Mouse (Mus musculus) gastrocnemius, postnatal 10 days (tissue): ENCODE data around the gene Cd3g. TPM values are rescaled to one million over a fixed set of nuclear protein-coding genes. Genes with fewer than 3 reads are reported as not detected.

Experiments
- DNase-seq: peaks from one replicate; pipeline ENCODE4 v3.0.0; 2021; ENCODE audit warnings: mixed read lengths
- long read RNA-seq, 2 experiments: library from polyadenylated mRNA; stranded (forward); transcript quantifications; one replicate each; pipeline ENCODE4 v2.0.0; 2021
- total RNA-seq, 2 experiments: library from RNA; stranded (reverse); gene quantifications; 2 replicates each; pipeline ENCODE4 v1.2.3; 2021

Gene Cd3g
- not detected for total RNA-seq
- long read RNA-seq, experiment 1, result 0 reads
- long read RNA-seq, experiment 2, result 0 reads

GRCm38 (mm10) chr9:44980242-44980641, at the start of gene Cd3g:
Cd3g (minus strand) TSS chr9:44980431.
- no peak for DNase-seq

- no peak for DNase-seq
Measured at GRCm38 (mm10) chr9:45027376-45027775, 47.1 kb upstream of the Cd3g start.

GRCm38 (mm10) chr9:45024187-45024586, 44.0 kb upstream of the Cd3g start:
- DNase-seq, result no peak

- no peak for DNase-seq
Measured at GRCm38 (mm10) chr9:45023638-45024037, 43.4 kb upstream of the Cd3g start.

- DNase-seq, result peak; percentile 24
Measured at GRCm38 (mm10) chr9:45022800-45023199, 42.6 kb upstream of the Cd3g start.

GRCm38 (mm10) chr9:45018031-45018430, 37.8 kb upstream of the Cd3g start:
- no peak for DNase-seq

- DNase-seq, result no peak
Measured at GRCm38 (mm10) chr9:45015841-45016240, 35.6 kb upstream of the Cd3g start.

GRCm38 (mm10) chr9:45014879-45015278, 34.6 kb upstream of the Cd3g start:
- no peak for DNase-seq

- DNase-seq, result no peak
Measured at GRCm38 (mm10) chr9:45011291-45011690, 31.1 kb upstream of the Cd3g start.

GRCm38 (mm10) chr9:45010461-45010860, 30.2 kb upstream of the Cd3g start:
- DNase-seq, result no peak

- DNase-seq, result no peak
Measured at GRCm38 (mm10) chr9:45009180-45010078, 29.2 kb upstream of the Cd3g start, which contains the start of gene Cd3e. Cd3e (minus strand) TSS chr9:45009627.

- DNase-seq, result no peak
Measured at GRCm38 (mm10) chr9:45008342-45008741, 28.1 kb upstream of the Cd3g start.

GRCm38 (mm10) chr9:45007404-45007803, 27.2 kb upstream of the Cd3g start:
- no peak for DNase-seq

GRCm38 (mm10) chr9:45000249-45000648, 20.0 kb upstream of the Cd3g start:
- DNase-seq, result no peak

- DNase-seq, result no peak
Measured at GRCm38 (mm10) chr9:44999776-45000175, 19.5 kb upstream of the Cd3g start.

- DNase-seq, result no peak
Measured at GRCm38 (mm10) chr9:44999171-44999570, 18.9 kb upstream of the Cd3g start.

GRCm38 (mm10) chr9:44998138-44998537, 17.9 kb upstream of the Cd3g start:
- DNase-seq, result no peak

GRCm38 (mm10) chr9:44996590-44996989, 16.4 kb upstream of the Cd3g start:
- DNase-seq, result no peak

- no peak for DNase-seq
Measured at GRCm38 (mm10) chr9:44994962-44995361, 14.7 kb upstream of the Cd3g start.

GRCm38 (mm10) chr9:44993268-44993667, 13.0 kb upstream of the Cd3g start:
- no peak for DNase-seq

GRCm38 (mm10) chr9:44992271-44992670, 12.0 kb upstream of the Cd3g start:
- DNase-seq, result no peak

- DNase-seq, result no peak
Measured at GRCm38 (mm10) chr9:44991821-44992220, 11.6 kb upstream of the Cd3g start.

- DNase-seq, result no peak
Measured at GRCm38 (mm10) chr9:44986976-44987375, 6.7 kb upstream of the Cd3g start.

GRCm38 (mm10) chr9:44986242-44986781, 6.1 kb upstream of the Cd3g start:
- no peak for DNase-seq
